Mouse (Mus musculus) frontal cortex, postnatal 14 days (tissue): ENCODE data around the gene Clptm1.

Source experiments
- DNase-seq, 2 experiments: peaks; one replicate each; pipeline ENCODE4 v3.0.0; 2022; ENCODE audit warnings: low spot score in 2 of 2

The Clptm1 gene

GRCm38 (mm10) chr7:19664955-19665841, at the start of gene Clptm1:
Gene Clptm1 (minus strand): TSS chr7:19665033.
- peak; percentile 95 to 96 for DNase-seq

- DNase-seq = no peak
Observed at GRCm38 (mm10) chr7:19713598-19713997, 48.8 kb upstream of the Clptm1 start.

DNA sequence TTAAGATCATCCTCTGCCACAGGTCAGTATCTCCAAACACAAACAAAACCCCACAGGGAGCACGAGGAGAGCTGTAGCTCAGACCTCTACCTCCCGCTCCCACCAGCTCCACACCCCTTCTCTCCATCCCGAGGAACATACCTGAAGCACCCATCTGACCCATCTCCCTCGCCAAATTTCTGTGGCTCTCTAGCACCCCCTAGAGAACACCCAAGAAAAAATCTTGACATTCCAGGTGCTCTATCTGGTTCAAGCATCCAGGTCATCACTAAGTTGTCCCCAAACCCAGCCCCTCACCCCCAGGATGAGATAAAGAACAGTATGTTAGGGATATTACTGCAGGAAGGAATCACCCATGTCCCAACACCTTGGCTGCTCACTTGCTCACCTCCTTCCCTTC, 48.4 kb upstream of the Clptm1 start:
- DNase-seq = no peak

- DNase-seq = no peak
Observed at GRCm38 (mm10) chr7:19712414-19712813, 47.6 kb upstream of the Clptm1 start.

DNA sequence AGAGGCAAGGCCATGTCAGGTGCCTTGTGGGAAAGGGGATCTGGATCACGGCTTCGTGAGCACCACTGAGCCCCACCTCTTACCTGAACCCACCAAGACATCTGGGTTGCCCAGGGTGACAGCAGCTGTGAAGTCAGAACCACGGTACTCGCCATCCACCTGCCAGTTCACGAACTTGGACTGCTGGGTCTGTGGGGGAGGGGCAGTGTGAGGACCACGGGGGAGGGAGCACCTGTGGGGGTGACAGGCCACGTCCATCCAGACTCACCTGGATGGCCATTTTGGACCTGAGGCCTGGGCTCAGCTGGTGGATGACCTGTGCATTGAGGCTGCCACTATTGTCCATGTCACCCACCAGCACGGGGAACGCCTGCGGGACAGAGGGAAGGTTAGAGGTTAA, 45.8 kb upstream of the Clptm1 start:
- no peak for DNase-seq

DNA sequence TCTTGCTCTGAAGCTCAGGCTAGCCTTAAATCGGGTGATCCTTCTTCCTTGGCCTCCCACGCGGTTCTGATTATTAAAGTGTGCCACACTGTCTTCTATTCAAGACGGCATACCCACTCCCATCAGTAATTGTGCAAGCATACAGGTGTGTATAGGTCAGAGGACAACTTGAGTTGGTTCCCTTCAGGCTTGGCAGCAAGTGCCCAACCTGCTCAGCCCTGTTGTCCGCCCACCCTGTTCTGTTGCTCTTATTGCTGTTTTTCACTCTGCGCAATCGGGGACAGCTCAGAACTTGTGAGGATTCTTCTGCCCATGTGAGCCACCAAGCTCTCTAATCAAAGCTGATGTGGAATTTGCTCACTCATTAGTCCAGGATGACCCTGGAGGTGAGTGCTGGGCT, 40.4 kb upstream of the Clptm1 start:
- no peak for DNase-seq

DNA sequence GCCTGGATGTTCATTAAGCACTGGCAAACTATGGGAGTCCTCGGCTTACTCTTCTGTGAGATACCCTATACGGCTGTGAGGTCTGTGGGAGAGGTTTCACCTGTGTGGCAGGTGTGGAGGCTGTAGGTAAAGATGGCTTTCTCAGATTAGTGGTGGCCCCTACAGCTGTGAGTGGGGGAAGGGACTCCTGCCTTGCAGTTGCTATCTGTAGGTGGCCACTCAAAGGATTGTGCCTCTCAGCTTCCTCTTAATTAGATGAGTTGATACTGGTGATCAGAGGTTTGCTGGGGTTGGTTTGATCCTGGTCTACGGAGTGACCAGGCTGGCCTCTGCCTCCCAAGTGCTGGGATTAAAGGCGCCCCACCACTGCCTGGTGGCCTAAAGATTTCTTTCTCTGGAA, 39.6 kb upstream of the Clptm1 start:
- DNase-seq = no peak

DNA sequence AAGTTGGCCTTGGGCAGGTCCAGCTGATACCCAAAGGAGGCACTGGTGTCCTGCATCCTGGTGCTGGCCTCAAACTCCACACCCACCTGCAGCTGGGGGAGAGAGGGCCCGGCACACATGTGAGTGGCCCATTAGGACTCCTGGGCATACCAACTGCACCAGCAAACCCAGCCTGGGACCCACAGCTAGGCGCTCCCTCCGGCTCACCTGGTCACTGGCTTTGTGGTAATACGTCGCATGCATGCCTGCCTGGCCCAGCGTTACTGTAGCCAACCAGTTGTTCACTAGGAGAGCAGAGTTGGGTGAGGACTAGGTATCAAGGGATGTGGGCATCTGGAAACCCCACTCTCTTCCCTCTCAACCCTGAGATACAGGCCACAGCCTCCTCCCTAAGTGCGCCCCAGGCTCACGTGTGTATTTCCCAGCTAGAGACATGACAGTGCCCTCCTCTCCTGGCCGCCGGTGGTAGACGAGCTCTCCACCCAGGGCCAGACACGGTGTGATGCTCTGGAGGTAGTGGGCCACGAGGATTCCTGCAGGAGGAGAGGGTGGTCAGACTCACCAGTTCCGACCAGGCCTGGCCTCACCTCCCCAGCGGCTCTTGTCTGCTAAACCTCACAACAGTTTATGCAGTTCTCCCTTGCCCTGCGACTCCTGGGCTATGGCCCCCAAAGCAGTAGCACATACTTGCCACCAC, 38.2 kb upstream of the Clptm1 start:
- DNase-seq = no peak

DNA sequence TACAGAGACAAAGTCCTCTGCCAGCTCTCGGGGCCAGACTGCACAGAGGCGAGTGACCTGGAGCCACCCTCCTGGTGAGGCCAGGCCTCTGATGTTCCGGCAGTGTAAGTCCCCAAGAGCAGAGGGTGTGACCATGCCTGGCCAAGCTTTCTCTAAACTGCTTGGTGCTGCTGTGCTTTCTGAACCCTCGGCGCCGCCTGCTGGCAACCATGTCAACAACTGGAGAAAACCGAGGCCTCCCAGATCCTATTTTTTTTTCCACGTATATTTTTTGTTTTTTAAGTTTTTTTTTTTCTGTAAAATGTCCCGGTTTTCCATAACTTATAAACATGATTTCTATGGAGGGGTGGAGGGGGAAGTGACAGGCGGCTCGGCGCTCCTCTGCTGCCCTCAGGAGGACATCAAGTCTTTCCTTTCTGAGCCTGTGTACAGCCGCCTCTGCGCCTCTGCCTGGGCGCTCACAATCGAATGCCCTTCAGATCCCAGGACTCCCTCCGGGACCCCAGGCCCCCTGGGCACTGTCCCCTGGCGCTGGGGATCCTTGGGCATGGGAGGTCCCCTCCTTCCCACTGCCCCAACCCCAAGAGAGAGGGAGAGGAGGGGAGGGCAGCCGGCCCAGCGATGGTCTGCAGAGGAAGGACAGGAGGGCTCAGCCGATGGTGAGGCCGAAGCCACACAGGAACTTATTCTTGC, 36.4 kb upstream of the Clptm1 start:
- DNase-seq = no peak

- no peak for DNase-seq
Observed at GRCm38 (mm10) chr7:19700299-19701068, 35.7 kb upstream of the Clptm1 start.

GRCm38 (mm10) chr7:19699827-19700148, 35.0 kb upstream of the Clptm1 start:
- no peak for DNase-seq

- DNase-seq = peak in 1 of 2 experiments; percentile 73
Observed at GRCm38 (mm10) chr7:19698907-19699826, 34.3 kb upstream of the Clptm1 start, which contains the start of gene Apoe. Gene Apoe (minus strand): TSS chr7:19699188.

GRCm38 (mm10) chr7:19697949-19698906, 33.4 kb upstream of the Clptm1 start:
- DNase-seq = no peak

DNA sequence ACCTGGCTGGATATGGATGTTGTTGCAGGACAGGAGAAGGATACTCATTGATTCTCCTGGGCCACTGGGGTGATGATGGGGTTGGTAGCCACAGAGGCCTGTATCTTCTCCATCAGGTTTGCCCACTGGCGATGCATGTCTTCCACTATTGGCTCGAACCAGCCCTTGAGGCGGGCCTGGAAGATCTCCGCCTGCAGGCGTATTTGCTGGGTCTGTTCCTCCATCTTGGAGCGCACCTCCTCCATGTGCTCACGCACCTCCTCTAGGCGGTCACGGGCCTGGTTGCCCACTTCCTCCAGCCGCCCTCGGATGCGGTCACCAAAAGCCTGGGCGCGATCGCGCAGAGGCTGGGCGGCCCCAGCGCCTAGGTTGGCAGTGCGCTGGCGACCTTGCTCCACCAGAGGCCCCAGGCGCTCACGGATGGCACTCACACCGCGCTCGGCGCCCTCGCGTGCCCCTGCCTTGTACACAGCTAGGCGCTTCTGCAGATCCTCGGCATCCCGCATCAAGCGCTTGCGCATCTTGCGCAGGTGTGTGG, 31.6 kb upstream of the Clptm1 start:
- no peak for DNase-seq

DNA sequence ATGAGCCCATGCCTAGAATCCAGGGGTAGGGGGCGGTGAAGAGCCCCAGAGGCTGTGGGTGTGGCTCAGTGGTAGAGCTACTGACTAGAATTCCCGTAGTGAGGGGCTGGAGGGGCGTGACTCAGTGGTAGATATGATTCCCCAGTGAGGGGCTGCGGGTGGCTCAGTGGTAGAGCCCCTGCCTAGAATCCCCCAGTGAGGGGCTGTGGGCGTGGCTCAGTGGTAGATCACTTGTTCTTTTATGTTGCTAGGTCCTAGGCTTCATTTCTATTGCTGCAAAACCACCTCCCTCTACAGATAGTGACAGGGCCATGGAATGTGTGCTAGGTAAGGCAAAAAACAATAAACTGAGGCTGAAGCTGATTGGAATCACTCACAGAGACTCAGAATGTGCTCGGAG, 31.0 kb upstream of the Clptm1 start:
- DNase-seq = no peak

GRCm38 (mm10) chr7:19695213-19695594, 30.4 kb upstream of the Clptm1 start:
- DNase-seq = no peak

DNA sequence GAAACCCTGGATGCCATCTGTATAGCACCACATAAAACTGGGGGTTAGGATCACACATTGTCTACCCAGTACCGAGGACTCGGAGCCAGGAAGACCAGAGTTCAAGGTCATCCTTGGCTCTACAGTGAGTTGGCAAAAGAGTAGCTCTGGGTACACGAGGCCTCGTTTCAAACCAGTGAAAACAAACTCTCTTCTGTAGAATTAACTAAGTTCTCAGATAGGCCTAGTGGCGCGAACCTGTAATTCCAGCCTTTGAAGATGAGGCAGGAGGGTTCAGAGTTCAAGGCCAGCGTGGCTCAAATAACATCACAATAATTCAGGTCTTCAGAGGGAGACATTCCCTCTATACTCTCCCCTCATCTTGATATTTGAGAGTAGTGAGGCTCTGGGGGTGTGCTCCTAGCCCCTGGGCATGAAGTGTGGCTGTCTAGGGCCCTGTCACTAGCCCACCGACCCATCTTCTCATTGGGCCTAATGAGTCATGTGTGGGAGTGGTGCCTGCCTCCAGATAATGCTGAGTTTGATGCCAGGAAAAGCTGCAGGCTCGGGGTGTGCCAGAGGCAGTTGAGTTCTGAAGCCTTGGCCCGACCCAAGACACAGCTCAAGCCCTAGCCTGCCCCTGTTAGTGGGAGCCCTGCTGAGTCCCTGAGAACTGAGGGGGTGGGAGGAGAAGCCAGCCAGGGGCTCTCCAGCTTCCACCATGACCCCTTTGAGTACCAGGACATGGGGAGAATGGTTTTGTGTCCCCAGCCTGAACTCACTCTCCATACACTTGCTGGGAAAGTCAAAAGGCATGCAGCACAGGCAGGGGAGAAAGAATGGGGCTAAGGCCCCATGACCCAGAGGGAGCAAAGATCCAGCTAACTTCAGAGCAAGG, 29.7 kb upstream of the Clptm1 start:
- DNase-seq = no peak

- no peak for DNase-seq
Observed at GRCm38 (mm10) chr7:19693421-19693820, 28.6 kb upstream of the Clptm1 start.
